Mouse (Mus musculus) neural tube, embryonic 14.5 days (tissue): ENCODE measurements around the gene Taf8. TPM values are rescaled to one million over a fixed set of nuclear protein-coding genes. Genes with fewer than 3 reads are reported as not detected.
A peak's percentile ranks its signal among the peaks of the same experiment; 100 is the strongest.

ENCODE experiments used
- ATAC-seq: fragments of 200-750 bp; cut with Nextera tagmentation; 2 replicates; pipeline ENCODE4 v1.8.0; 2017; ENCODE audit warnings: low read depth, mild to moderate bottlenecking, moderate TSS enrichment, moderate library complexity
- H3K27ac ChIP-seq: fragments of 300-500 bp; sonication (generic); 2 replicates; pipeline ENCODE4 v1.5.1; 2014; ENCODE audit warnings: low read depth, mild to moderate bottlenecking, control low read depth, low read length, moderate library complexity, mixed read lengths
- H3K27me3 ChIP-seq: fragments of 300-500 bp; sonication (generic); 2 replicates; pipeline ENCODE4 v1.6.1; 2014; ENCODE audit warnings: low read length; ENCODE audit not compliant: control insufficient read depth, insufficient read depth
- H3K36me3 ChIP-seq: fragments of 300-500 bp; sonication (generic); 2 replicates; pipeline ENCODE4 v1.6.1; 2014; ENCODE audit warnings: low read length, mixed read lengths; ENCODE audit not compliant: control insufficient read depth, insufficient read depth
- H3K4me1 ChIP-seq: fragments of 300-500 bp; sonication (generic); 2 replicates; pipeline ENCODE4 v1.6.1; 2014; ENCODE audit warnings: low read length; ENCODE audit not compliant: control insufficient read depth, insufficient read depth
- H3K4me2 ChIP-seq: fragments of 300-500 bp; sonication (generic); 2 replicates; pipeline ENCODE4 v1.6.1; 2014; ENCODE audit warnings: mild to moderate bottlenecking, low read depth, low read length, control low read depth
- H3K4me3 ChIP-seq: fragments of 300-500 bp; sonication (generic); 2 replicates; pipeline ENCODE4 v1.5.1; 2014; ENCODE audit warnings: low read depth, low read length, control low read depth, mixed read lengths
- H3K9ac ChIP-seq: fragments of 300-500 bp; sonication (generic); replicated peaks from 2 replicates; pipeline ENCODE4 v1.6.1; 2014; ENCODE audit warnings: low read depth, mild to moderate bottlenecking, control low read depth, low read length, mixed read lengths
- H3K9me3 ChIP-seq: fragments of 300-500 bp; sonication (generic); 2 replicates; pipeline ENCODE4 v1.6.1; 2016; ENCODE audit warnings: low read length; ENCODE audit not compliant: control insufficient read depth
- WGBS: fragments of 180-500 bp; shearing (Covaris S2); extraction: QIAGEN DNeasy Blood & Tissue Kit; methylation state at CpG from one replicate; pipeline ENCODE4 v1.1.7; 2014; 5-methylcytosine and 5-hydroxymethylcytosine counted together
- polyA plus RNA-seq: library from polyadenylated mRNA; unstranded; fragments of >200 nt; fragmentation: Nextera tagmentation; extraction: Ambion mirVana; gene quantifications from 2 replicates; pipeline ENCODE4 v1.2.1, GENCODE M21; 2014

Gene Taf8
- polyA plus RNA-seq, 1 experiment from 2014 or later, result 16.4 TPM

GRCm38 (mm10) chr17:47439396-47440028 lies 62.6 kb downstream of the Taf8 start:
- Histone ChIP-seq H3K27me3 (peaks cover 19% of the 10 kb centered on the region), H3K4me2 (no peak overlapping the region), H3K36me3 (no peaks in the 10 kb centered on the region), H3K4me1 (no peaks in the 10 kb centered on the region), H3K9ac (no peak overlapping the region), H3K4me3 (no peak overlapping the region), H3K9me3 (no peaks in the 10 kb centered on the region), H3K27ac (no peak overlapping the region)
- 35% methylated on average over 9 of the region's 9 CpGs for WGBS
- no peak for ATAC-seq

- 52% methylated on average over 6 of the region's 6 CpGs for WGBS
- no peak overlapping the region for H3K4me3 ChIP-seq
- no peak for ATAC-seq
- H3K27ac ChIP-seq, result no peak overlapping the region
- H3K4me1 ChIP-seq, result no peaks in the 10 kb centered on the region
- H3K4me2 ChIP-seq, result no peak overlapping the region
- H3K27me3 ChIP-seq, result peaks cover 19% of the 10 kb centered on the region
- no peaks in the 10 kb centered on the region for H3K36me3 ChIP-seq
- no peak overlapping the region for H3K9ac ChIP-seq
- no peaks in the 10 kb centered on the region for H3K9me3 ChIP-seq
These were observed 63.5 kb downstream of the Taf8 start for GRCm38 (mm10) chr17:47438611-47439010.

GRCm38 (mm10) chr17:47436907-47437547 lies 65.1 kb downstream of the Taf8 start, which contains the start of gene 1700001C19Rik:
Gene 1700001C19Rik, minus strand, starts transcription at chr17:47437376.
- H3K27me3 ChIP-seq, result peaks cover 19% of the 10 kb centered on the region
- no peaks in the 10 kb centered on the region for H3K36me3 ChIP-seq
- peak within 1 kb of the TSS; percentile 37 for H3K9ac ChIP-seq
- no peak for ATAC-seq
- H3K9me3 ChIP-seq, result no peaks in the 10 kb centered on the region
- H3K4me2 ChIP-seq, result peak within 1 kb of the TSS; percentile 62
- 4% methylated on average over 25 of the region's 25 CpGs for WGBS
- peak within 1 kb of the TSS; percentile 32 for H3K4me3 ChIP-seq
- H3K4me1 ChIP-seq, result no peaks in the 10 kb centered on the region
- no peak within 1 kb of the TSS for H3K27ac ChIP-seq

GRCm38 (mm10) chr17:47436156-47436906 lies 65.8 kb downstream of the Taf8 start, which contains the start of gene AI661453:
Gene AI661453, plus strand, starts transcription at chr17:47436615.
- peaks cover 19% of the 10 kb centered on the region for H3K27me3 ChIP-seq
- H3K4me2 ChIP-seq, result peak within 1 kb of the TSS; percentile 62
- no peaks in the 10 kb centered on the region for H3K4me1 ChIP-seq
- H3K9ac ChIP-seq, result peak within 1 kb of the TSS; percentile 37
- H3K36me3 ChIP-seq, result no peaks in the 10 kb centered on the region
- 0 out of 2 replicates have a peak, but pooled peaks have one; percentile 21 for ATAC-seq
- WGBS, result 1% methylated on average over 45 of the region's 45 CpGs
- no peak within 1 kb of the TSS for H3K27ac ChIP-seq
- H3K9me3 ChIP-seq, result no peaks in the 10 kb centered on the region
- peak within 1 kb of the TSS; percentile 32 for H3K4me3 ChIP-seq

Other genes starting within 250 kb of the Taf8 start
- 66.7 and 77.6 TPM in 2 replicates for gene Mrps10, start 133.4 kb downstream of the Taf8 start, polyA plus RNA-seq
- 0.43 and 0.44 TPM in 2 replicates for gene Guca1b, start 116.9 kb downstream of the Taf8 start, polyA plus RNA-seq
- 0.80 and 0.95 TPM in 2 replicates for gene Guca1a, start 101.7 kb downstream of the Taf8 start, polyA plus RNA-seq
- gene AI661453, start 65.7 kb downstream of the Taf8 start, polyA plus RNA-seq, result 0.21 TPM in 1 of 2 replicates, not detected in the other
- gene 1700001C19Rik, start 64.9 kb downstream of the Taf8 start, polyA plus RNA-seq, result 0.36 and 0.42 TPM in 2 replicates
- gene Ccnd3, start 2.8 kb upstream of the Taf8 start, polyA plus RNA-seq, result 49.1 and 72.4 TPM in 2 replicates
- gene Bysl, start 109.2 kb upstream of the Taf8 start, polyA plus RNA-seq, result 32.7 and 35.0 TPM in 2 replicates
- 38.1 and 43.4 TPM in 2 replicates for gene Med20, start 109.3 kb upstream of the Taf8 start, polyA plus RNA-seq
- gene Gm20517, start 109.3 kb upstream of the Taf8 start, polyA plus RNA-seq, result 2.3 and 2.9 TPM in 2 replicates
- 5.9 and 6.5 TPM in 2 replicates for gene Usp49, start 128.4 kb upstream of the Taf8 start, polyA plus RNA-seq
- gene Tomm6, start 186.1 kb upstream of the Taf8 start, polyA plus RNA-seq, result 296 and 305 TPM in 2 replicates
- 33.3 and 41.9 TPM in 2 replicates for gene Frs3, start 186.7 kb upstream of the Taf8 start, polyA plus RNA-seq
- 2.0 and 7.7 TPM in 2 replicates for gene Gm21981, start 192.2 kb upstream of the Taf8 start, polyA plus RNA-seq
- 0.68 and 4.4 TPM in 2 replicates for gene Prickle4, start 192.4 kb upstream of the Taf8 start, polyA plus RNA-seq
- not detected in 2 replicates for gene Pgc, start 224.6 kb upstream of the Taf8 start, polyA plus RNA-seq
- gene Tfeb, start 234.7 kb upstream of the Taf8 start, polyA plus RNA-seq, result 1.8 and 2.1 TPM in 2 replicates